8 mouse cellular contexts compared by ENCODE assay signal in the genomic region with DNA sequence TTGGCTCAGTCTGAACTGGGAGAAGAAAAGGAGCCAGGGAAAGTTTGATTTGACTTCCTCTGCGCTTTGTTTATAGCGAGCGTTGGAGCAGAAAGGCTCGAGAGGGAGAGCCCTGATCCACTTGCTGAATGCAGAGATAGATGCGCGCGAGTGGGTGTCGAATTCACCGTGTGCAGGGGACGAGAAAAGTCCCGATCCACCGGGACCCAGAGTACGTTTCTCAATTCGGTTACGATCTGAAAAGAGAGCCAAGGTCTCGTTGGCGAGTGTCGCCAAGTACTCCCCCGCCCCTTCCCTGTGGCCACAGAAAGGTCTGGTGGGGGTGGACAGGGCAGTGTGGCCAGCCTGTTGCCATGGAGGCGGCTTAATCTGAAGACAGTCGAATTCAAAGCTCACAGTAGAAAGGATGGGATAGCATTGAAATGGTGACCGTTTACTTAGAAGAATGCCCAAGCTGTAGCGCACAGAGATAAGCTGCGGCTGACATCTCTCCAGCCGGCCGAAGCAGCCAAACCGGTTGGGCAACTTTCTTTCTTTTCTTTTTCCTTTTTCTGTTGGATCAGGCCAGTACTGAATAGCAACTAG.
DNase-seq lines count a peak whose midpoint lies in the region; ATAC-seq and TF ChIP-seq lines count a peak whose summit lies in the region.

No protein-coding gene starts in this region.

- peak overlapping the region; percentile 4 for H3K4me3 ChIP-seq in cerebellum, adult 2 months (replicated peaks; ENCODE audit: insufficient read depth, low read depth, low read length)
- peak overlapping the region; percentile 54 for H3K4me3 ChIP-seq in forebrain, embryonic 10.5 days
- peak overlapping the region; percentile 48 for H3K4me3 ChIP-seq in heart, embryonic 15.5 days
- H3K4me3 ChIP-seq in kidney, postnatal 0 days (replicated peaks; ENCODE audit: low read depth, low read length), result peak overlapping the region; percentile 38
- H3K4me3 ChIP-seq in liver, embryonic 12.5 days, result peak overlapping the region; percentile 41
- H3K4me3 ChIP-seq in midbrain, postnatal 0 days (ENCODE audit: low read depth, low read length), result peak overlapping the region; percentile 31

- no peaks in the 10 kb centered on the region for H3K9me3 ChIP-seq in forebrain, embryonic 10.5 days
- H3K9me3 ChIP-seq in heart, embryonic 15.5 days (replicated peaks), result no peaks in the 10 kb centered on the region
- no peaks in the 10 kb centered on the region for H3K9me3 ChIP-seq in kidney, postnatal 0 days (replicated peaks; ENCODE audit: low read length)
- H3K9me3 ChIP-seq in liver, embryonic 12.5 days (replicated peaks), result no peaks in the 10 kb centered on the region
- H3K9me3 ChIP-seq in midbrain, postnatal 0 days (ENCODE audit: low read length), result no peaks in the 10 kb centered on the region

- TF ChIP-seq POLR2A in cerebellum, adult 2 months (IDR thresholded peaks at IDR 0.05; ENCODE audit: borderline replicate concordance, insufficient read depth, low read length), result no peak

- H3K27me3 ChIP-seq in cerebellum, adult 2 months (ENCODE audit: control insufficient read depth, insufficient read depth, low read length), result no peaks in the 10 kb centered on the region
- peaks cover 11% of the 10 kb centered on the region for H3K27me3 ChIP-seq in forebrain, embryonic 10.5 days (ENCODE audit: poor library complexity, severe bottlenecking)
- no peaks in the 10 kb centered on the region for H3K27me3 ChIP-seq in heart, embryonic 15.5 days
- no peaks in the 10 kb centered on the region for H3K27me3 ChIP-seq in kidney, postnatal 0 days (ENCODE audit: insufficient read depth, low read length)
- peaks cover 30% of the 10 kb centered on the region for H3K27me3 ChIP-seq in liver, embryonic 12.5 days (replicated peaks)
- peaks cover 4% of the 10 kb centered on the region; the same call in 1 of the 2 replicates for H3K27me3 ChIP-seq in midbrain, postnatal 0 days (ENCODE audit: insufficient read depth, low read length)

- DNase-seq in cerebellum, adult 2 months, result peak; percentile 11
- DNase-seq in cerebellum, adult 18-20 months, result no peak
- DNase-seq in forebrain, embryonic 10.5 days (ENCODE audit: extremely low spot score, low spot score), result peak; percentile 78
- DNase-seq in kidney, postnatal 0 days (ENCODE audit: low spot score), result peak; percentile 78
- DNase-seq in midbrain, postnatal 0 days (ENCODE audit: low spot score), result peak; percentile 82
- DNase-seq in testis, postnatal 14 days (ENCODE audit: low spot score), result peak; percentile 46

- peak; percentile 37; the same call in 1 of the 2 replicates for ATAC-seq in heart, embryonic 15.5 days (replicated peaks; ENCODE audit: insufficient number of reproducible peaks, insufficient read depth, low FRiP score, low read depth)
- no peak; the same call in 1 of the 2 replicates for ATAC-seq in kidney, postnatal 0 days (replicated peaks; ENCODE audit: low FRiP score, low read depth)
- no peak for ATAC-seq in liver, embryonic 12.5 days
- peak; percentile 87 for ATAC-seq in midbrain, postnatal 0 days (ENCODE audit: low FRiP score)

- H3K9ac ChIP-seq in heart, embryonic 15.5 days, result peak overlapping the region; percentile 42
- peak overlapping the region; percentile 53; the same call in 1 of the 2 replicates for H3K9ac ChIP-seq in kidney, postnatal 0 days (ENCODE audit: low read depth, low read length)
- H3K9ac ChIP-seq in liver, embryonic 12.5 days, result no peak overlapping the region
- H3K9ac ChIP-seq in midbrain, postnatal 0 days (replicated peaks; ENCODE audit: low read length, poor library complexity, severe bottlenecking), result peak overlapping the region; percentile 14; the same call in 1 of the 2 replicates

- no peaks in the 10 kb centered on the region for H3K4me1 ChIP-seq in cerebellum, adult 2 months (ENCODE audit: control insufficient read depth, insufficient read depth, low read length)
- H3K4me1 ChIP-seq in forebrain, embryonic 10.5 days, result peaks cover 44% of the 10 kb centered on the region
- H3K4me1 ChIP-seq in heart, embryonic 15.5 days (replicated peaks), result peaks cover 20% of the 10 kb centered on the region
- peaks cover 19% of the 10 kb centered on the region for H3K4me1 ChIP-seq in kidney, postnatal 0 days (replicated peaks; ENCODE audit: insufficient read depth, low read length)
- H3K4me1 ChIP-seq in liver, embryonic 12.5 days, result peaks cover 7% of the 10 kb centered on the region
- 0 out of 2 replicates have a peak, but pooled peaks cover 4% of the 10 kb centered on the region for H3K4me1 ChIP-seq in midbrain, postnatal 0 days (ENCODE audit: insufficient read depth, low read length)

- no peak overlapping the region for H3K27ac ChIP-seq in cerebellum, adult 2 months (ENCODE audit: insufficient read depth, low read length)
- peak overlapping the region; percentile 89 for H3K27ac ChIP-seq in forebrain, embryonic 10.5 days
- peak overlapping the region; percentile 67 for H3K27ac ChIP-seq in heart, embryonic 15.5 days
- peak overlapping the region; percentile 86 for H3K27ac ChIP-seq in kidney, postnatal 0 days
- H3K27ac ChIP-seq in liver, embryonic 12.5 days, result no peak overlapping the region
- peak overlapping the region; percentile 63 for H3K27ac ChIP-seq in midbrain, postnatal 0 days (ENCODE audit: low read depth, low read length)

- no peaks in the 10 kb centered on the region for H3K36me3 ChIP-seq in forebrain, embryonic 10.5 days (replicated peaks)
- no peaks in the 10 kb centered on the region for H3K36me3 ChIP-seq in heart, embryonic 15.5 days
- no peaks in the 10 kb centered on the region for H3K36me3 ChIP-seq in kidney, postnatal 0 days (ENCODE audit: insufficient read depth, low read length)
- H3K36me3 ChIP-seq in liver, embryonic 12.5 days, result no peaks in the 10 kb centered on the region
- H3K36me3 ChIP-seq in midbrain, postnatal 0 days (ENCODE audit: insufficient read depth, low read length), result no peaks in the 10 kb centered on the region

- TF ChIP-seq CTCF in cerebellum, adult 2 months (IDR thresholded peaks at IDR 0.05; ENCODE audit: borderline replicate concordance, insufficient read depth, low read depth, low read length), result no peak
- no peak for TF ChIP-seq CTCF in kidney, postnatal 0 days (IDR thresholded peaks at IDR 0.05; ENCODE audit: low read depth)
- no peak for TF ChIP-seq CTCF in midbrain, postnatal 0 days (IDR thresholded peaks at IDR 0.05)

- whole genome bisulfite sequencing in cerebellum, adult 2 months, result under 1% methylated on average over 27 of the region's 27 CpGs
- under 1% methylated on average over 27 of the region's 27 CpGs for WGBS in forebrain, embryonic 10.5 days
- 1% methylated on average over 27 of the region's 27 CpGs for WGBS in heart, embryonic 15.5 days
- under 1% methylated on average over 27 of the region's 27 CpGs for WGBS in kidney, postnatal 0 days
- WGBS in liver, embryonic 12.5 days (ENCODE audit: insufficient replicate concordance), result 2% methylated on average over 27 of the region's 27 CpGs
- WGBS in midbrain, postnatal 0 days, result 1% methylated on average over 27 of the region's 27 CpGs

- H3K4me2 ChIP-seq in heart, embryonic 15.5 days, result peak overlapping the region; percentile 77
- peak overlapping the region; percentile 80 for H3K4me2 ChIP-seq in kidney, postnatal 0 days (ENCODE audit: low read length)
- H3K4me2 ChIP-seq in liver, embryonic 12.5 days, result peak overlapping the region; percentile 69
- H3K4me2 ChIP-seq in midbrain, postnatal 0 days (ENCODE audit: low read depth, low read length, poor library complexity, severe bottlenecking), result peak overlapping the region; percentile 71

Comparison
In these comparisons a context has a peak if more than half of its experiments do, and no peak if none do; other contexts are left out.
1. DNase-seq: peak in cerebellum, adult 2 months (2 of 2), forebrain, embryonic 10.5 days (single experiment), kidney, postnatal 0 days (single experiment), midbrain, postnatal 0 days (single experiment) and testis, postnatal 14 days (single experiment); none in cerebellum, adult 18-20 months (0 of 2).
2. H3K27ac ChIP-seq: peak in forebrain, embryonic 10.5 days (single experiment), heart, embryonic 15.5 days (single experiment), kidney, postnatal 0 days (single experiment) and midbrain, postnatal 0 days (single experiment); none in cerebellum, adult 2 months (single experiment) and liver, embryonic 12.5 days (single experiment).
3. H3K4me3 ChIP-seq: peak in every context shown above with its lines; median percentile 54 in forebrain, embryonic 10.5 days; 48 in heart, embryonic 15.5 days; 41 in liver, embryonic 12.5 days; 38 in kidney, postnatal 0 days; 31 in midbrain, postnatal 0 days; 4 in cerebellum, adult 2 months.
4. ATAC-seq: peak in heart, embryonic 15.5 days (single experiment) and midbrain, postnatal 0 days (single experiment); none in kidney, postnatal 0 days (single experiment) and liver, embryonic 12.5 days (single experiment).
5. Peak in every context shown above with its lines, with median percentiles within 50 percentile points of each other: H3K4me2 ChIP-seq.